Mouse (Mus musculus) heart, adult 8-10 months (tissue): ENCODE data around the gene Lrrc32. TPM values are rescaled to one million over a fixed set of nuclear protein-coding genes. Genes with fewer than 3 reads are reported as not detected.

Experiments
- DNase-seq: peaks from one replicate; pipeline ENCODE4 v3.0.0; 2022; ENCODE audit warnings: low spot score
- total RNA-seq, 4 experiments: library from RNA; stranded (reverse); gene quantifications; 2 replicates each; pipeline ENCODE4 v1.2.4; 2022

Gene Lrrc32
- total RNA-seq, 4 experiments from 2014 or later: 7.7 to 17.3 (median 12.2) TPM

DNA sequence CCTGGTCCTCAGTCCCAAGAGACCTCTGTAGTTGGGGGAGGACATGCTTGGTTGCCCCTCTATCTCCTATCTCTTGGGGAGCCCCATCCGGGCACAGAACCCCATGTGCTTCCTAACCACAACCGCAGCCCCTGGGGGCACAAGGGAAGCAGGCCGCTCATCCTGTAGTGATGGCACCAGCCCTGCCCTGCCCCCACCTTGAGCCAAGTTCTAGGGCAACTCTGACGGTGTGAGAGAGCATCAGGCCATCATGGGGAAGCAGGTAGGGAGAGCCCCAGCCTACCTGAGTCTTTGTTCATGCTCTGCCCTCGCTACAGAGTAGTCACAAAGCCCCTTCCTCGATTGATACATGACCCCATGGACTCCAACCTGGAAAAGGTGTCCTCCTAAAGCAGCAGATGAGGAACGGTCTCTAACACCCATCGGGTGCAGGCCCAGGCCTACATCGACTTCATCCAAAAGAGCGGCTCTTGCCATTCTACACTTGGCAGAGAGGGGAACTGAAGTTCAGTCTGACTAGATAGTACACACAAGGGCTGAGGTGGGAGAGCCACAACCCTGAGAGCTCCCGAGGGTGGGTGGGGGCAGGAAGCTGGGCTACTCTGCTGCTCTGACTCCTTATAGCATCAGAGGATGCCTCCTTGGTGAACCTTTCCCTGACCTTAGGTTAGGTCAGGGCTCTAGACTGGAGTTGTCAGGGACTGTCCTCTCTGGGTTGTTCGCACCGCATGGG is 519 bp upstream of the Lrrc32 start:
- DNase-seq: no peak

DNA sequence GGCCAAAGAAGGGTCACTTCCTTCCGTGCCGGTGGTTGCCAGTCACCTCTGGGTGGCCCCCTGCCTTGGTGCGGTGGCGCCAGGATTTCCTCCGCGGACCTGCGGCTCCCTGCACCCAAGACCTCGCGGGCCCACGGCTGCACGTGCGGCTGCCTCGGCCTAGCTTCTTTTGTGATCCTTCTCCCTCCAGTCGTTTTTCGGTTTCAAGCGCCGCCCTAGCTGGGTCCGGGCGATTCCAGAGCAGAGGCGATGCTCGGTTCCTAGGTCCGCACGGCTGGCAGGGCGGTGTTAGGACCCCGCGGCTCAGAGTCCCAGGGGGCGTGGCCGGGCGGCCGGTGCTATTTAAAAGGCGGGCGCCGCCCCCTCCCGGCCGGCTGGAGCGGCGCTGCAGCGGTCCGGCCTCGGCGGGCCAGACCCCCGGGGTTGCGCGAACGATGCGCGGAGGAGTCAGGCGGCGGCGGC is 571 bp downstream of the Lrrc32 start:
- peak; percentile 76 for DNase-seq

GRCm38 (mm10) chr7:98490328-98490727 is 1.2 kb downstream of the Lrrc32 start:
- no peak for DNase-seq

- no peak for DNase-seq
Observed at GRCm38 (mm10) chr7:98490911-98491310, 1.8 kb downstream of the Lrrc32 start.

DNA sequence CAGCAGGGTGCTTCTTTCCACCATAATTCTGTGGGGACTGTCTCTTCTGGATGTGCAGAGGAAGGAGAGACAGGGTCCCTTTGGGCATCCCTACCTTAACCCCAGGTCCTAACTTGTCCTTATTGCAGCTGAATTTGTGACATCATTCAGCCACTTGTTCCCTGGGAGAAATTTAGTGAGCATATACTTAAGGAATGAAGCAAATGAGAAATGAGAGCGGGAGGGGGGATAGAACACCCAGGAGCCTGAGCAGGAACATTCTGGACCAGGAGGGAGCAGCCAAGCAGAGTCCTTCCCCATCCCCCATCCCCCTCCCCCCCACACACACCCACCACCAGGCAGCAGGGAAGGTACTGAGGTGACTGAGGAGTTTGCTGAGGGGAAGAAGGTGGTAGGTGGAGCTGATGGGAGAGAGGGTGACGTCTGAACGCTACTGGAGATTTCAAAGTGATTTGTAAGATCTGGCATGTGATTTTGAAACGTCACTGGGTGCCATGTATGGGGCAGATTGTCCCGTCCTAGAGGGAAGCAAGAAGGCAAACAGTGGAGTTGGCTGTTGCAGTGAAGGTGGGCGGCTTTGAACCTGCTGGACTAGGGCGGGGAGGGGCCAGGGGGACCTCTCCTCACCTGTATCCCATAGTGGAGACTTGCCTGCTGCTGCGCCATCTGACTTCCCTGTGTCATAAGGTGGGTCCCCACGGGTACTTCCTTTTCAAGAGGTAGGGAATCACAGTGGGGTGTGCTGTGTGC is 2.5 kb downstream of the Lrrc32 start:
- no peak for DNase-seq

DNA sequence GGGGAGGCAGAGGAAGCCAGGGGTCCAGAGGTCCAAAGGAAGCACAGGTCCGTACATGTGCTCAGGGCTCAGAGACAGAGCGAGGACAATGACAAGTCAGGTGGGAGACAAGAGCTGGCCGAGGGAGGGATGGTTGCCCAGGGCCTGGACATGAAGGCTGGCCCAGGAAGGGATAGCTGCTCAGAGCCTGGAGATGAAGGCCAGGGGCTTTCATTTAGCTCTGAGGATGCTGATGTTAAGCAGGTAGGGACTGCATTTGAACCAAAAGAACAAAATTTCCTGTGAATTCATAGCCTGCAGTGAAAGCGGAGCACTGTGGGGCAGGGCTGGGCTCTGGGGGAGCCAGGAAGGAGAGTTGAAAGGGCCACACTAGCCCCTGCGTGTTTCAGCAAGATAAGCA is 3.2 kb downstream of the Lrrc32 start:
- no peak for DNase-seq

DNA sequence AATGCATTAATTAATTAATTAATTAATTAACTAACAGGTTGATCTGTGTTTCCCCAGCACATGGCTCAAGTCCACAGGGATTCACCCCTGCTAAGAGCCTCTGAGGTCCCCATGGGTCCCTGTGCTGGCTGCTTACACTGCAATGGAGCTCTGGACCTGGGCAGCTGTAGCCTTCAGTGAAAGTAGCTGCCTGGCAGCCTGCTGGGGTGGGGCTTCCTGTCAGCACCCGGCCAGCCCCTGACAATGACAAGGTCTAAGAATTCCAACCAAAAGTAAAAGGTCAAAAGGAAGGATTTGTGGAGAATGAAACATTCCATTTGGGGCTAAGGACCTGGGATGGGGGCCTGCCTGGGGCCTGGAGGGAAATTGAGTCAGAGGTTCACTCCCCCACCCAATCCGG is 4.2 kb downstream of the Lrrc32 start:
- no peak for DNase-seq

- no peak for DNase-seq
Observed at GRCm38 (mm10) chr7:98493901-98494480, 4.9 kb downstream of the Lrrc32 start.

DNA sequence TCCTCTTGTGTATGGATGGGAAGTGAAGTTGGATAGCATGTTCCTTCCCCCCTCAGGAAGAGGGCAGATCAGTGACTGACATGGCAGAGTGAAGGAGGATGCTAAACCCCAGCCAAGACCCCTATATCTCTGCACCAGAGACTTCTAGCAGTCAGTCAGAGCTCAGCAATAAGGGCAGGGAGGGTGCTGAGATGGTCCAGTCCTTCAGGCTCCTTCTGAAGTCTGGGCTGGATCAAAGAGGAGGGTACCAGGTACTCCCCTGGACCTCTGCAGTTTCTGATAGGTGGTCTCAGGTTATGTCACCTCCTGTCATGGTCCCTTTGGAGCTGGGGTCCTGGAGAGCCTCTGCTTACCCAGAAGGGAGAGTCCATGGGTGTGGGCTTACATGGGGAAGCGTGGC is 6.5 kb downstream of the Lrrc32 start:
- DNase-seq: no peak

DNA sequence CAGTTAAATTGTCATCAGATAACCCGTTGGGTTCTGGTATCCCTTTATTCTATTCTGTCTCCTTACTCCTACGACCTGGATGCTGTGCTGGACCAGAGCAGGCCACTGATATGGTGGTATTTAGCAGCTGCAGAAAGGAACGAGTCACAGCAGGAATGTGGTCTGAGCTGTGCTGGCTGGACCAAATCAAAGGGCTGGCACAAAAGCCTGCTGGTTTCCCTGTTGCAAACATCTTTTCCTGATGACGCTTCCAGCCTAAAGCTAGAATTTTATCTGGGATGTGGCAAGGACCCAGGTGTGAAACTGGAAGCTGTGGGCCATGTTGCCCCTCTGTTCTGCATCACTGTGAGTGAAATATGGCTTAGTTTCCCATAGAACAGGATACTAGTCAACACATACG is 8.4 kb downstream of the Lrrc32 start:
- DNase-seq: no peak

GRCm38 (mm10) chr7:98498101-98498500 is 9.0 kb downstream of the Lrrc32 start:
- no peak for DNase-seq

DNA sequence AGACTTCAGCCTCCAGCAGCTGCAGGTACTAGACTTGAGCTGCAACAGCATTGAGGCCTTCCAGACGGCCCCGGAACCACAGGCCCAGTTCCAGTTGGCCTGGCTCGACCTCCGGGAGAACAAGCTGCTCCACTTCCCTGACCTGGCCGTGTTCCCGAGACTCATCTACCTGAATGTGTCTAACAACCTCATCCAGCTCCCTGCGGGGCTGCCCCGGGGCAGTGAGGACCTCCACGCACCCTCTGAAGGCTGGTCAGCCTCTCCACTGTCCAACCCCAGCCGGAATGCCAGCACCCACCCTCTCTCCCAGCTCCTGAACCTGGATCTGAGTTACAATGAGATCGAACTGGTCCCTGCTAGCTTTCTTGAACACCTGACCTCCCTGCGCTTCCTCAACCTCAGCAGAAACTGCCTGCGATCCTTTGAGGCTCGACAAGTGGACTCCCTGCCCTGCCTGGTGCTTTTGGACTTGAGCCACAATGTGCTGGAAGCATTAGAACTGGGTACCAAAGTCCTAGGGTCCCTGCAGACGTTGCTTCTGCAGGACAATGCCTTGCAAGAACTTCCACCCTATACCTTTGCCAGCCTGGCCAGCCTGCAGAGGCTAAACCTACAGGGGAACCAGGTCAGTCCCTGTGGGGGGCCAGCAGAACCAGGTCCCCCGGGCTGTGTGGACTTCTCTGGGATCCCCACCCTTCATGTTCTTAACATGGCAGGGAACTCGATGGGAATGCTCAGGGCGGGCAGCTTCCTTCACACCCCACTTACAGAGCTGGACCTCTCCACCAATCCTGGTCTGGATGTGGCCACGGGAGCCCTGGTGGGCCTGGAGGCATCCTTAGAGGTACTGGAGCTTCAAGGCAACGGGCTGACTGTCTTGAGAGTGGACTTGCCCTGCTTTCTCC is 9.8 kb downstream of the Lrrc32 start:
- DNase-seq: no peak

- no peak for DNase-seq
Observed at GRCm38 (mm10) chr7:98499561-98500292, 10.6 kb downstream of the Lrrc32 start.

DNA sequence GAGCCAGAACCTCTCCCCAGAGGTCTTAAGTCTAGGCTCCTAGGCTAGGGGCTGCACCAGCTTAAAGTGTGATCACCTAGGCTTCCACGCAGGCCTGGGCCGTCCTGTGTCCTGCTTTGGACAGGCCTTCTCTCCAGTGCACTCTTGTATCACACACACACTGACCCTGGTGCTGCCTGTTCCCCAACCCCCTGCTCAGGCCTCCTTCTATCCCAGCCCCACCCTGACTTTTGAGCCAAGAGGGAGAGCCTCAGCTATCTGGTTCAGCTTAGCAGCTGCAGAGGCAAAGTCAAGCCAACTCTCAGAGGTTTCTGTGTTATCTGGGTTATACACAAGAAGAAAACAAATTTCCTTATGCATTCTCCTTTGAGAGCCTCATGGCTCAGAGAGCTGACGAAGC is 11.4 kb downstream of the Lrrc32 start:
- peak; percentile 83 for DNase-seq

DNA sequence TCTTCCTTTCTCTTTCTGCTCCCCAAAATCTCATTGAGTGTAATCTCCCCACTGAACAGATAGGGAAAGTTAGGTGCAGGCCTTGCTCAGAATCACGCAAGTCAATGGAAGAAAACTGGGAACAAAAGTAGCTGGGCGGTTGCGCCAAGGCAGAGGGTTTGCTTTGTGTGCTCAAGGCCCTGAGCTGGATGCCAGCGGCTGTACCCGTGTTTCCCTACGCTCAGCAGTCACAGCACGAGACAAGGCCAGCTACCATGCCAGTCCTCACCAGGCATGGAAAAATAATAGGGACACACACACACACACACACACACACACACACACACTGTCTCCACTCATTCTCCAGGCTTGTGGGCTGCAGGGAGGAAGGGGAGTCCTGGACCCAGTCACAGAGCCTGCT is 12.0 kb downstream of the Lrrc32 start:
- DNase-seq: no peak

DNA sequence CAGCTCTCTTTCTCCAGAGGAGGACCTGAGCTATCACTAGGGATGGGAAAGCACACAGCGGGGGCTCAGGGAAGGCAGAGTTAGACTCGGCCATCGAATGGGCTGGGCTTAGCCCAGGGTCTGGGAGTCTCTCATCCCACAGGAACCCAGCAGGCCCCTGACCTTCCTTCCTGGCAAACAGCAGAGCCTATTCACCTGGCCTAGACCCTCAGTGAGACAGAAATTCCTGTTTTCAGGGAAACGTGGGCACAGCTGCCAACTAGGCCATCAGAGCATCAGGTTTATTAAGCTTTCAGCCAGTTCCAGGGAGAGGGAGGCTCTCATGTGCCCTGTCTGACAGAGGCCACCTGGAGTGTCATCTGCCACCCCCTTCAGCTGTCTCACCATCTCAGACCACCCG is 13.8 kb downstream of the Lrrc32 start:
- no peak for DNase-seq

- no peak for DNase-seq
Observed at GRCm38 (mm10) chr7:98503951-98504647, 15.0 kb downstream of the Lrrc32 start.

DNA sequence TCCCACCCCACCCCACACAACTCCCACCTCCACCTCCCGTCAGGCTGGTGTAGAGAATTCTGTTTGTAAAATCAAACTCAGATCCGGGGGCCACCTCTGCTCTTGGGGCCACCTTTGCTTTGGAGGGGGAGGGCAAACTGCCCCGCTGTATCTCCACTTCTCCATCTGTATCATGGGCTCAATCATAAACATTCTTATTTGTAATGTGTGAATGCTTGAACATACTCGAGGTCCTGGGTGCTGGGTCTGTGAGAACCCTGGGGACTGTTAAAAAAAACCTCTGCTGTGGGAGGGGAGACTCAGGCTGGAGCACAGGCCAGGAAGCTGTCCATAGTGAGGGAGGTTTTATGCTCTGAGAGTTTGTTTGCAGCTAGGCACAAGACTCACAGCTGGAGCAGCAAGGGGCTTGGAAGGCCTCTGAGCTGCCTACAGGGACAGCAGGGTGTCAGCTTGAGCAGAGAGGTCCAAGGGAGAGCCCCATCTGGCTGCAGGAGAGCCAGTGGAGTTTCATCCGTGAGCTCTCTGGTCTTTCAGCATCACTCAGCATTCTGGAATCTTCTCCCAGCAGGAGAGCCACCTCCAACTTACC is 15.7 kb downstream of the Lrrc32 start:
- DNase-seq: no peak

- DNase-seq: no peak
Observed at GRCm38 (mm10) chr7:98505664-98506063, 16.6 kb downstream of the Lrrc32 start.
